8 mouse cellular contexts compared by ENCODE assay signal in the genomic region with DNA sequence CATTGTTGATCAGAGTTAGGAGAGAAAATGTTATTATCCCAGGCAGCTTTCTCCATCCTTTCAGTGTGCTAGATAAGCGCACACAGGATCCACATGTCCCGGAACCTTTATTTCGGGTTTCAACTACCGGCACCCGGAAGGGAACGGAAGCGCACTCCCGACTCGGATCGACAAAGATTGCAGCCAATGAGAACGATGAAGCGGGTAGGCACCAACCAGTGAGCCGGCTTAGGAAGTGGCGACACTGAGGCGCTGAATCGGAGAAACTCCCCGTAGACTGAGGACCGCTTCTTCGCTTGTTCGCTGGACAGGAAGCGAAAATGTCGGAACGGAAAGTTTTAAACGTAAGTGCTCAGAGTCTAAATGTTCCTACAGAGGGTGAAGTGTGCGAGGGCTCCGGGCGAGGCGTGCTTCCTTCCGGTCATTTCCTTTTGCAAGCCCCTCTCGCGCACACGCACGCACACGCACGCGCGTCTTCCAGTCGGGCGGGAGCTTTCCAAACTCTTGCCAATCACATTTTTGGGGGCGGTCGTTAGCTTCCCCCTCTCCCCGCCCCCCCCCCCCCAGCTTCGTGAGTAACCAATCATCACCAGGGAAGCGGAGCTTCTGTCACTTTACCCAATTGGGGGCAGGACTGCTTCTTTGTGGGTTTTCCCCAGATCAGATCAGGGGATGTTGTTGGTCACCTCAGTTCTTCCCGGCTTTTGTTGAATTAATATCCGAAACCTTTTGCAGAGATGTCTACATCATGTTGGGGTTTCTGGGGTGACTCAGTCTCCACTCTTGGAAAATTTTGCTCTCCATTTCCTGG. TPM values are rescaled to one million over a fixed set of nuclear protein-coding genes. Genes with fewer than 3 reads are reported as not detected.
A peak's percentile ranks its signal among the peaks of the same experiment; 100 is the strongest.
DNase-seq lines count a peak whose midpoint lies in the region; ATAC-seq and TF ChIP-seq lines count a peak whose summit lies in the region.

TSS of gene Yju2 (plus strand) at position 182 of the 811 bp plus-strand sequence.

- DNase-seq in CH12.LX (ENCODE audit: extremely low read depth), result peak; percentile 95
- peak; percentile 98 for DNase-seq in c-Kit-positive CD71-positive TER-119-negative erythroid progenitor cells, embryonic 14.5 days (ENCODE audit: low read depth)
- DNase-seq in forebrain, embryonic 11.5 days (ENCODE audit: low spot score), result peak; percentile 94
- DNase-seq in kidney, postnatal 36 days, result peak; percentile 93 to 95
- peak; percentile 98 for DNase-seq in telencephalon, adult 2 months (ENCODE audit: low read depth, low spot score)

- TF ChIP-seq RAD21 in CH12.LX (IDR thresholded peaks at IDR 0.05; ENCODE audit: low read depth, low read length), result no peak

- dilution Hi-C loops in CH12.LX (cut with MboI; ENCODE audit: extremely low pct_ligation_motif_present, extremely low pct_unique_long_range_greater_than_20kb, low sequenced_read_pairs), result no loop called here

- peaks cover 26% of the 10 kb centered on the region for H3K79me2 ChIP-seq in CH12.LX (replicated peaks; ENCODE audit: control insufficient read depth, extremely low read depth, insufficient read depth, poor library complexity, severe bottlenecking)

- H3K27me3 ChIP-seq in CH12.LX (replicated peaks), result no peaks in the 10 kb centered on the region
- no peaks in the 10 kb centered on the region for H3K27me3 ChIP-seq in forebrain, embryonic 11.5 days (ENCODE audit: control insufficient read depth, insufficient read depth, low read length)
- H3K27me3 ChIP-seq in heart, embryonic 16.5 days (ENCODE audit: control insufficient read depth, insufficient read depth, low read length), result peaks cover 18% of the 10 kb centered on the region
- H3K27me3 ChIP-seq in liver, embryonic 15.5 days, result peaks cover 6% of the 10 kb centered on the region; the same call in 1 of the 2 replicates
- H3K27me3 ChIP-seq in neural tube, embryonic 12.5 days (replicated peaks), result peaks cover 7% of the 10 kb centered on the region; the same call in 1 of the 2 replicates

- under 1% methylated on average over 46 of the region's 46 CpGs for WGBS in forebrain, embryonic 11.5 days
- under 1% methylated on average over 45 of the region's 46 CpGs for WGBS in heart, embryonic 16.5 days
- under 1% methylated on average over 46 of the region's 46 CpGs for WGBS in liver, embryonic 15.5 days (ENCODE audit: insufficient replicate concordance)
- WGBS in neural tube, embryonic 12.5 days, result under 1% methylated on average over 44 of the region's 46 CpGs

- peak; percentile 70 for TF ChIP-seq POLR2A in CH12.LX (IDR thresholded peaks at IDR 0.05; ENCODE audit: low read depth, low read length)

- peaks cover 52 to 73% of the 10 kb centered on the region in 2 experiments for H3K36me3 ChIP-seq in CH12.LX (replicated peaks in 1 of 2; ENCODE audit: control insufficient read depth in 1 of 2, insufficient read depth in 1 of 2, low read length in 1 of 2)
- no peaks in the 10 kb centered on the region for H3K36me3 ChIP-seq in forebrain, embryonic 11.5 days (ENCODE audit: control insufficient read depth, insufficient read depth, low read length)
- H3K36me3 ChIP-seq in heart, embryonic 16.5 days (ENCODE audit: control insufficient read depth, insufficient read depth), result peaks cover 11% of the 10 kb centered on the region
- peaks cover 22% of the 10 kb centered on the region for H3K36me3 ChIP-seq in liver, embryonic 15.5 days (replicated peaks)
- peaks cover 28% of the 10 kb centered on the region for H3K36me3 ChIP-seq in neural tube, embryonic 12.5 days

- in situ Hi-C loops in CH12.LX (cut with MboI; ENCODE audit: low pct_ligation_motif_present, low pct_unique_long_range_greater_than_20kb, low sequenced_read_pairs), result loop anchor here (10.0 kb wide), 1 partner anchor 64 kb away; the partner anchor contains the start of gene Zfp959

- peak within 1 kb of the TSS; percentile 91 for H3K4me2 ChIP-seq in CH12.LX (ENCODE audit: insufficient read depth, low read depth, poor library complexity, severe bottlenecking)
- H3K4me2 ChIP-seq in forebrain, embryonic 11.5 days (ENCODE audit: low read depth, low read length, severe bottlenecking), result peak within 1 kb of the TSS; percentile 66
- peak within 1 kb of the TSS; percentile 66 for H3K4me2 ChIP-seq in heart, embryonic 16.5 days (ENCODE audit: low read depth, low read length)
- H3K4me2 ChIP-seq in liver, embryonic 15.5 days, result peak within 1 kb of the TSS; percentile 75
- peak within 1 kb of the TSS; percentile 73 for H3K4me2 ChIP-seq in neural tube, embryonic 12.5 days (replicated peaks)

- no peaks in the 10 kb centered on the region for H3K9me3 ChIP-seq in CH12.LX (replicated peaks; ENCODE audit: low read length)
- H3K9me3 ChIP-seq in forebrain, embryonic 11.5 days (ENCODE audit: control insufficient read depth, low read length), result no peaks in the 10 kb centered on the region
- no peaks in the 10 kb centered on the region for H3K9me3 ChIP-seq in heart, embryonic 16.5 days (replicated peaks; ENCODE audit: control insufficient read depth, low read length)
- H3K9me3 ChIP-seq in liver, embryonic 15.5 days (replicated peaks), result no peaks in the 10 kb centered on the region
- no peaks in the 10 kb centered on the region for H3K9me3 ChIP-seq in neural tube, embryonic 12.5 days

- no peak for TF ChIP-seq EP300 in CH12.LX (IDR thresholded peaks at IDR 0.05; ENCODE audit: low read length)

- no peak for TF ChIP-seq CTCF in CH12.LX (conservative IDR thresholded peaks at IDR 0.05 in 1 of 2, IDR thresholded peaks at IDR 0.05 in 1 of 2; ENCODE audit: low read depth in 2 of 2, low read length in 2 of 2)

- H3K4me3 ChIP-seq in CH12.LX (replicated peaks in 1 of 3; ENCODE audit: low read depth in 2 of 3, low read length in 2 of 3, poor library complexity in 1 of 3), result peak within 1 kb of the TSS; percentile 57 to 59 (median 59)
- H3K4me3 ChIP-seq in forebrain, embryonic 11.5 days (ENCODE audit: low read depth, low read length), result peak within 1 kb of the TSS; percentile 56
- H3K4me3 ChIP-seq in heart, embryonic 16.5 days (ENCODE audit: low read length), result peak within 1 kb of the TSS; percentile 73
- H3K4me3 ChIP-seq in liver, embryonic 15.5 days (replicated peaks), result peak within 1 kb of the TSS; percentile 78
- peak within 1 kb of the TSS; percentile 52 for H3K4me3 ChIP-seq in neural tube, embryonic 12.5 days

- H3K9ac ChIP-seq in CH12.LX (ENCODE audit: insufficient read depth, low read depth), result peak within 1 kb of the TSS; percentile 69
- peak within 1 kb of the TSS; percentile 60 for H3K9ac ChIP-seq in forebrain, embryonic 11.5 days (ENCODE audit: low read length)
- H3K9ac ChIP-seq in heart, embryonic 16.5 days (ENCODE audit: low read length), result peak within 1 kb of the TSS; percentile 82
- peak within 1 kb of the TSS; percentile 65 for H3K9ac ChIP-seq in liver, embryonic 15.5 days
- peak within 1 kb of the TSS; percentile 64 for H3K9ac ChIP-seq in neural tube, embryonic 12.5 days

- H3K27ac ChIP-seq in CH12.LX (ENCODE audit: insufficient read depth, low read depth), result peak within 1 kb of the TSS; percentile 89
- peak within 1 kb of the TSS; percentile 92 for H3K27ac ChIP-seq in forebrain, embryonic 11.5 days (ENCODE audit: low read depth, low read length)
- H3K27ac ChIP-seq in heart, embryonic 16.5 days (ENCODE audit: low read length), result peak within 1 kb of the TSS; percentile 98
- peak within 1 kb of the TSS; percentile 95 for H3K27ac ChIP-seq in liver, embryonic 15.5 days (replicated peaks)
- peak within 1 kb of the TSS; percentile 82 for H3K27ac ChIP-seq in neural tube, embryonic 12.5 days

- H3K4me1 ChIP-seq in CH12.LX (ENCODE audit: control insufficient read depth in 1 of 2, insufficient read depth in 2 of 2), result peaks cover 31 to 60% of the 10 kb centered on the region in 2 experiments
- H3K4me1 ChIP-seq in forebrain, embryonic 11.5 days (replicated peaks; ENCODE audit: control insufficient read depth, insufficient read depth, low read length), result peaks cover 10% of the 10 kb centered on the region
- peaks cover 14% of the 10 kb centered on the region for H3K4me1 ChIP-seq in heart, embryonic 16.5 days (ENCODE audit: control insufficient read depth, insufficient read depth, low read length)
- H3K4me1 ChIP-seq in liver, embryonic 15.5 days (replicated peaks), result peaks cover 53% of the 10 kb centered on the region
- peaks cover 31% of the 10 kb centered on the region for H3K4me1 ChIP-seq in neural tube, embryonic 12.5 days

- ATAC-seq in forebrain, embryonic 11.5 days (replicated peaks; ENCODE audit: low FRiP score), result peak; percentile 90
- peak; percentile 92 for ATAC-seq in heart, embryonic 16.5 days (replicated peaks; ENCODE audit: extremely low read depth, insufficient read depth, low FRiP score)
- peak; percentile 90 for ATAC-seq in liver, embryonic 15.5 days (ENCODE audit: insufficient read depth)
- ATAC-seq in neural tube, embryonic 12.5 days (ENCODE audit: low FRiP score, low read depth), result peak; percentile 86

TF ChIP-seq in CH12.LX, 34 proteins besides CTCF, POLR2A, EP300 and RAD21 (continues in another document):
- TF ChIP-seq MYC (IDR thresholded peaks at IDR 0.05; ENCODE audit: low read depth, low read length), result peak; percentile 83; the same call in 1 of the 2 replicates
- peak; percentile 81 for TF ChIP-seq NRF1 (IDR thresholded peaks at IDR 0.05; ENCODE audit: low read depth, low read length)
- TF ChIP-seq USF1 (IDR thresholded peaks at IDR 0.05; ENCODE audit: low read depth, low read length), result peak; percentile 8
- TF ChIP-seq ELF1 (IDR thresholded peaks at IDR 0.05; ENCODE audit: low read depth, low read length), result peak; percentile 86
- no peak; the same call in 1 of the 2 replicates for TF ChIP-seq CHD1 (IDR thresholded peaks at IDR 0.05; ENCODE audit: low read depth, low read length)
- TF ChIP-seq MAX (IDR thresholded peaks at IDR 0.05; ENCODE audit: low read length), result peak; percentile 93
- TF ChIP-seq JUN (IDR thresholded peaks at IDR 0.05; ENCODE audit: insufficient read depth, low read depth, low read length), result no peak
- peak; percentile 56; the same call in 1 of the 2 replicates for TF ChIP-seq MAFK (IDR thresholded peaks at IDR 0.05; ENCODE audit: insufficient replicate concordance, low read length)
- TF ChIP-seq KAT2A (IDR thresholded peaks at IDR 0.05; ENCODE audit: insufficient replicate concordance, low read length), result peak; percentile 92
- peak; percentile 89 for TF ChIP-seq TCF12 (IDR thresholded peaks at IDR 0.05; ENCODE audit: low read depth, low read length)
- TF ChIP-seq GABPA (IDR thresholded peaks at IDR 0.05; ENCODE audit: insufficient replicate concordance, low read depth, low read length), result peak; percentile 31; the same call in 1 of the 2 replicates
- peak; percentile 94 for TF ChIP-seq CHD2 (IDR thresholded peaks at IDR 0.05; ENCODE audit: low read length)

RNA-seq across cellular contexts. Expression of gene Yju2, which starts in this region (rescaled TPM):
- total RNA-seq in CH12.LX (2012; rRNA removed), result 10.1 and 10.7 TPM in 2 replicates
- total RNA-seq in CH12.LX (2014; rRNA removed), result 11.2 and 12.9 TPM in 2 replicates
- 14.4 and 15.8 TPM in 2 replicates for polyA plus RNA-seq in CH12.LX (2012; ENCODE audit: insufficient read length, low read depth)
- 27.4 and 28.2 TPM in 2 replicates for polyA plus RNA-seq in forebrain, embryonic 11.5 days (2014; fragmentation: Nextera tagmentation; extraction: Ambion mirVana)
- 18.4 and 19.3 TPM in 2 replicates for polyA plus RNA-seq in heart, embryonic 16.5 days (2015; fragmentation: Nextera tagmentation; extraction: Ambion mirVana)
- polyA plus RNA-seq in liver, embryonic 15.5 days (2015; fragmentation: Nextera tagmentation; extraction: Ambion mirVana), result 7.2 and 9.7 TPM in 2 replicates
- 24.2 and 27.1 TPM in 2 replicates for polyA plus RNA-seq in neural tube, embryonic 12.5 days (2016; fragmentation: Nextera tagmentation; extraction: Ambion mirVana)

Comparison
In these comparisons a context has a peak if more than half of its experiments do, and no peak if none do; other contexts are left out.
1. Peak in every context shown above with its lines: DNase-seq, ATAC-seq, H3K4me3 ChIP-seq and H3K27ac ChIP-seq.